Comparison of ENCODE assay signal across 8 mouse cellular contexts in the genomic region with DNA sequence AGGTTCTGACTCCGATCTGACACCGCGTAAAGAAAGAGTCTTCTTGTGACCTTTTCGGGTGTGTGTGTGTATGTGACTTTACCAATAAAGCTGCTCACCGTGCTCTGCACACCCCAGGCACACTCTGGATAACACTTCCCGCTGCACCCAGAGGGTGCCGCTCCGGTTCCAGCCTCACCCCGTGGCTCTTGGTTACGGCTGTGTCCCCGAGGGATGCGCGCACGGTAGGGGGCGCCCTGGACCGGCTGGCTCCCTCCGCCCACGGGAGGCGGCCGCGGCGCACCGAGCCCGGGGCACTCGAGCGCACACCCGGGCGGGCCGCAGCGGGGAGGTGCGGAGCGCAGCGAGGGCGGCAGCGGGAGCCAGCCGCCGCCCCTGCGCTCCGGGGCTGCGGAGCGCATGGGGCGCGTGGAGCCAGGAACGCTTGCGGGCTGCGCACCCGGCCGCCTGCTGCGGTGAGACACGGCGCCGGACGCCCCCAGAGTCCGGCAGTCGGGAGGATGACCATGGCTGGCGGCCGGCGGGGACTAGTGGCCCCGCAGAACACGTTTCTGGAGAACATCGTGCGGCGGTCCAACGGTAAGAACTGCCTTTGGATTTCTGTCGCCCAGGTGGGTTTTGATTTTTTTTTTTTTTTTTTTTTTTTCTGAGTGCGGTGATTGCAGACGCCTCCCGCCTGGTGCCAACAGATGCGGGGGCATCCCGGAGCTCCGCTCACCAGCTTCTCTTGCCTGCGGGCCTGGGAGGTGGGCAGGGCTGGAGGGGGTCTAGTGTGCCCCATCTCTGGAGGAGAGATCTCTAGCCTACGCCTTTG. TPM values are rescaled to one million over a fixed set of nuclear protein-coding genes. Genes with fewer than 3 reads are reported as not detected.
A peak's percentile ranks its signal among the peaks of the same experiment; 100 is the strongest.
DNase-seq lines count a peak whose midpoint lies in the region; ATAC-seq and TF ChIP-seq lines count a peak whose summit lies in the region.

A gene (plus strand): TSS at position 267 of the 814 bp plus-strand sequence.

- peak; percentile 93 for TF ChIP-seq CTCF in cerebellum, adult 2 months (IDR thresholded peaks at IDR 0.05; ENCODE audit: borderline replicate concordance, insufficient read depth, low read depth, low read length)
- peak; percentile 92 for TF ChIP-seq CTCF in lung, embryonic 14.5 days (IDR thresholded peaks at IDR 0.05; ENCODE audit: low read depth)
- TF ChIP-seq CTCF in thymus, adult 2 months (IDR thresholded peaks at IDR 0.05; ENCODE audit: borderline replicate concordance, control insufficient read depth, extremely low read depth, insufficient read depth, low read length, poor library complexity), result peak; percentile 67; the same call in 1 of the 2 replicates

- H3K4me2 ChIP-seq in lung, embryonic 14.5 days, result peak within 1 kb of the TSS; percentile 88

- in situ Hi-C loops in ES-E14 (cut with MboI; ENCODE audit: low sequenced_read_pairs in 2 of 2, unreplicated experiment in 2 of 2), result loop anchor here (5.0 to 10.0 kb wide), 4 partner anchors 412 to 527 kb away; no protein-coding TSS in a partner anchor

- peak; percentile 60 for DNase-seq in ES-E14 (ENCODE audit: low read depth, low spot score)
- DNase-seq in cerebellum, adult 2 months, result peak; percentile 92 to 93
- peak; percentile 78 for DNase-seq in layer of hippocampus, adult 9-10 months (ENCODE audit: low spot score)
- peak; percentile 96 for DNase-seq in lung, embryonic 14.5 days
- peak; percentile 80 for DNase-seq in ovary, postnatal 10 days (ENCODE audit: low spot score)
- DNase-seq in thymus, adult 2 months, result peak; percentile 66

- no peaks in the 10 kb centered on the region for H3K9me3 ChIP-seq in ES-E14 (ENCODE audit: control insufficient read depth, insufficient read depth, low read depth, low read length)
- no peaks in the 10 kb centered on the region for H3K9me3 ChIP-seq in lung, embryonic 14.5 days (ENCODE audit: low read depth, low read length)

- no peak within 1 kb of the TSS for H3K27ac ChIP-seq in ES-E14 (ENCODE audit: insufficient read depth, low read depth, low read length, poor library complexity, severe bottlenecking)
- peak within 1 kb of the TSS; percentile 94 for H3K27ac ChIP-seq in cerebellum, adult 2 months (ENCODE audit: insufficient read depth, low read length)
- no peak within 1 kb of the TSS for H3K27ac ChIP-seq in lung, embryonic 14.5 days (ENCODE audit: low read depth)
- no peak within 1 kb of the TSS for H3K27ac ChIP-seq in thymus, adult 2 months (ENCODE audit: control insufficient read depth, insufficient read depth, low read length)

- ATAC-seq in frontal cortex, adult (ENCODE audit: low TSS enrichment), result peak; percentile 81
- ATAC-seq in hematopoietic stem cell, adult 5-6 weeks (replicated peaks in 1 of 2; ENCODE audit: insufficient read depth in 1 of 2, low FRiP score in 2 of 2, low TSS enrichment in 1 of 2, low read depth in 1 of 2, poor library complexity in 2 of 2, severe bottlenecking in 2 of 2), result peak; percentile 80 to 82
- ATAC-seq in lung, embryonic 14.5 days (ENCODE audit: insufficient read depth), result peak; percentile 94

- H3K4me1 ChIP-seq in ES-E14 (ENCODE audit: control insufficient read depth in 2 of 2, insufficient read depth in 2 of 2, low read length in 2 of 2, poor library complexity in 1 of 2), result 0 out of 4 replicates have a peak, but pooled peaks cover 0 to 2% of the 10 kb centered on the region in 2 experiments
- H3K4me1 ChIP-seq in cerebellum, adult 2 months (ENCODE audit: control insufficient read depth, insufficient read depth, low read length), result peaks cover 14% of the 10 kb centered on the region
- H3K4me1 ChIP-seq in lung, embryonic 14.5 days (ENCODE audit: insufficient read depth), result peaks cover 8% of the 10 kb centered on the region; the same call in 1 of the 2 replicates
- no peaks in the 10 kb centered on the region for H3K4me1 ChIP-seq in thymus, adult 2 months (replicated peaks; ENCODE audit: control insufficient read depth, insufficient read depth, low read length)

- H3K4me3 ChIP-seq in ES-E14 (ENCODE audit: insufficient read depth in 1 of 2, low read depth in 1 of 2, low read length in 2 of 2, poor library complexity in 1 of 2, severe bottlenecking in 1 of 2), result peak within 1 kb of the TSS; percentile 76 to 78
- peak within 1 kb of the TSS; percentile 63 for H3K4me3 ChIP-seq in cerebellum, adult 2 months (replicated peaks; ENCODE audit: insufficient read depth, low read depth, low read length)
- peak within 1 kb of the TSS; percentile 53 for H3K4me3 ChIP-seq in lung, embryonic 14.5 days (ENCODE audit: low read depth, low read length)
- peak within 1 kb of the TSS; percentile 12; the same call in 1 of the 2 replicates for H3K4me3 ChIP-seq in thymus, adult 2 months (ENCODE audit: control insufficient read depth, insufficient read depth, low read length)

- H3K9ac ChIP-seq in ES-E14 (ENCODE audit: insufficient read depth, low read depth, low read length, poor library complexity, severe bottlenecking), result peak within 1 kb of the TSS; percentile 64
- H3K9ac ChIP-seq in lung, embryonic 14.5 days, result peak within 1 kb of the TSS; percentile 46

- H3K36me3 ChIP-seq in ES-E14 (ENCODE audit: control insufficient read depth, insufficient read depth, low read length, poor library complexity, severe bottlenecking), result no peaks in the 10 kb centered on the region
- H3K36me3 ChIP-seq in lung, embryonic 14.5 days (ENCODE audit: insufficient read depth), result no peaks in the 10 kb centered on the region
- H3K36me3 ChIP-seq in thymus, adult 2 months (ENCODE audit: control insufficient read depth, insufficient read depth, low read length), result no peaks in the 10 kb centered on the region

- no peak for TF ChIP-seq POLR2A in cerebellum, adult 2 months (IDR thresholded peaks at IDR 0.05; ENCODE audit: borderline replicate concordance, insufficient read depth, low read length)
- TF ChIP-seq POLR2A in thymus, adult 2 months (IDR thresholded peaks at IDR 0.05; ENCODE audit: control insufficient read depth, extremely low read depth, insufficient read depth, low read length, poor library complexity), result no peak

- under 1% methylated on average over 73 of the region's 73 CpGs for WGBS in cerebellum, adult 2 months
- WGBS in lung, embryonic 14.5 days, result under 1% methylated on average over 72 of the region's 73 CpGs
- WGBS in thymus, adult 2 months, result 4% methylated on average over 71 of the region's 73 CpGs

- no peaks in the 10 kb centered on the region for H3K27me3 ChIP-seq in cerebellum, adult 2 months (ENCODE audit: control insufficient read depth, insufficient read depth, low read length)
- H3K27me3 ChIP-seq in lung, embryonic 14.5 days (ENCODE audit: insufficient read depth, low read length), result peaks cover 26% of the 10 kb centered on the region
- peaks cover 5% of the 10 kb centered on the region; the same call in 1 of the 2 replicates for H3K27me3 ChIP-seq in thymus, adult 2 months (ENCODE audit: control insufficient read depth, insufficient read depth, low read length)

TF ChIP-seq in ES-E14, 5 proteins besides CTCF, POLR2A, EP300 and RAD21:
- TF ChIP-seq ZNF384 (IDR thresholded peaks at IDR 0.05; ENCODE audit: low read depth, low read length) (peak; percentile 48; the same call in 1 of the 2 replicates), CHD2 (IDR thresholded peaks at IDR 0.05; ENCODE audit: low read depth, low read length) (no peak), MAFK (IDR thresholded peaks at IDR 0.05; ENCODE audit: insufficient read depth, low read depth, low read length) (no peak), ZC3H11A (IDR thresholded peaks at IDR 0.05; ENCODE audit: borderline replicate concordance, low read depth, low read length) (peak; percentile 91), HCFC1 (IDR thresholded peaks at IDR 0.05; ENCODE audit: borderline replicate concordance, insufficient read depth, low read length) (0 out of 2 replicates have a peak, but pooled peaks have one; percentile 21)
TF ChIP-seq in ES-E14: peak in this region for 3.

RNA-seq across cellular contexts. Expression of the gene that starts here (rescaled TPM):
- 0.71 and 0.95 TPM in 2 replicates for total RNA-seq in ES-E14 (2012; rRNA removed)
- polyA plus RNA-seq in cerebellum, adult 2 months (2012; rRNA removed), result 18.6 and 20.8 TPM in 2 replicates
- total RNA-seq in hematopoietic stem cell, adult 5-6 weeks (2017), result not detected in 2 replicates
- polyA plus RNA-seq in lung, embryonic 14.5 days (2014; fragmentation: Nextera tagmentation; extraction: Ambion mirVana), result 1.7 and 2.0 TPM in 2 replicates
- 0.80 and 1.0 TPM in 2 replicates for polyA plus RNA-seq in thymus, adult 2 months (2012; rRNA removed)

Comparison
In these comparisons a context has a peak if more than half of its experiments do, and no peak if none do; other contexts are left out.
1. Peak in DNase-seq, H3K4me3 ChIP-seq and H3K9ac ChIP-seq in ES-E14; RNA of the gene not detected or under 1 TPM.
2. Peak in ATAC-seq in hematopoietic stem cell, adult 5-6 weeks; RNA of the gene not detected or under 1 TPM.
3. H3K4me3 ChIP-seq: peak in every context shown above with its lines; median percentile 77 in ES-E14; 63 in cerebellum, adult 2 months; 53 in lung, embryonic 14.5 days; 12 in thymus, adult 2 months.